Mouse (Mus musculus): Measurements from ENCODE around the gene Bpnt1.
A peak's percentile ranks its signal among the peaks of the same experiment; 100 is the strongest.
"Not testable (repeated sequence)": the region's sequence is repeated elsewhere in the genome, so short reads cannot be mapped to it uniquely, and the experiment has no call there.

The Bpnt1 gene

GRCm38 (mm10) chr1:185331983-185332430 is at the start of gene Bpnt1:
TSS of gene Bpnt1 (plus strand) at chr1:185332149.
- DNase-seq (ENCODE audit: low read depth, low spot score) = peak; percentile 68

- no peak for DNase-seq (ENCODE audit: low read depth, low spot score)
Measured at GRCm38 (mm10) chr1:185282846-185283245, 49.1 kb upstream of the Bpnt1 start.

DNA sequence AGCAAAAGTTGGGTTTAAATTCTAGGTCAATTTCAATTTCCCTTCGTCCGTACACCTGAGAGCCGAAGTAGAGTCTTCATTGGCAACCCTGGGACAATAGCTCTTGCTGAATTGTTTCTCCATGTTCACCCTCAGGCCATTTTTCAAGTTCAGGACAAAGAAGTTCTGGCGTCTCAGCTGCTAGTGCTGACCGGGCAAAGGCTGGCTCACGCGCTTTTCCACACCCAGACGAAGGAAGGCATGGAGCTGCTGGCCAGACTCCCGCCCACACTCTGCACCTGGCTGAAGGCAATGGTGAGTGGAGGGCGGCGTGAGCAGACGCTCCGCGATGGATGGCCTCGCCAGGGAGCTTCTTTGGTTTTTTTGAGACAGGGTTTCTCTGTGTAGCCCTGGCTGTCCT is 48.7 kb upstream of the Bpnt1 start:
- no peak for DNase-seq (ENCODE audit: low read depth, low spot score)

- DNase-seq (ENCODE audit: low read depth, low spot score) = no peak
Measured at GRCm38 (mm10) chr1:185284740-185285139, 47.2 kb upstream of the Bpnt1 start.

GRCm38 (mm10) chr1:185285171-185285570 is 46.8 kb upstream of the Bpnt1 start:
- DNase-seq (ENCODE audit: low read depth, low spot score) = no peak

- DNase-seq (ENCODE audit: low read depth, low spot score) = no peak
Measured at GRCm38 (mm10) chr1:185287066-185287465, 44.9 kb upstream of the Bpnt1 start.

DNA sequence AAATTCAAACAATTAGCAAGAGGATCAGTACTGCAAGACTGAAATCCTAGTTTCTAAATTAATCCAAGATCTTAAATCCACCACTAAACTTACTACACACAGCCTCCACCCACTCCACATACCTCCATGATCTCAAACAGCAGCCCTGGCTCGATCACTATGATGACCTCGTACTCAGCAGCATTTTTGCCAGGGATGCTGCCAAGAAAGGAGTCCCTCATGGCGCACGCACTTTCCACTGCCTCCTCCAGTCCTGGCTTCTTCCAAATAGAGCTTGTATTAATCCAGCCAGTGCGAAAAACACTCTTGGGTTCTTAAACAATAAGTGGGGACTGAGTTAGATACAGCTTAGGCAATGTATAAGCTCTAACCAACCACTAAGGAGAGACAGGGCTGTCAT is 42.7 kb upstream of the Bpnt1 start:
- DNase-seq (ENCODE audit: low read depth, low spot score) = no peak

GRCm38 (mm10) chr1:185291336-185291735 is 40.6 kb upstream of the Bpnt1 start:
- no peak for DNase-seq (ENCODE audit: low read depth, low spot score)

DNA sequence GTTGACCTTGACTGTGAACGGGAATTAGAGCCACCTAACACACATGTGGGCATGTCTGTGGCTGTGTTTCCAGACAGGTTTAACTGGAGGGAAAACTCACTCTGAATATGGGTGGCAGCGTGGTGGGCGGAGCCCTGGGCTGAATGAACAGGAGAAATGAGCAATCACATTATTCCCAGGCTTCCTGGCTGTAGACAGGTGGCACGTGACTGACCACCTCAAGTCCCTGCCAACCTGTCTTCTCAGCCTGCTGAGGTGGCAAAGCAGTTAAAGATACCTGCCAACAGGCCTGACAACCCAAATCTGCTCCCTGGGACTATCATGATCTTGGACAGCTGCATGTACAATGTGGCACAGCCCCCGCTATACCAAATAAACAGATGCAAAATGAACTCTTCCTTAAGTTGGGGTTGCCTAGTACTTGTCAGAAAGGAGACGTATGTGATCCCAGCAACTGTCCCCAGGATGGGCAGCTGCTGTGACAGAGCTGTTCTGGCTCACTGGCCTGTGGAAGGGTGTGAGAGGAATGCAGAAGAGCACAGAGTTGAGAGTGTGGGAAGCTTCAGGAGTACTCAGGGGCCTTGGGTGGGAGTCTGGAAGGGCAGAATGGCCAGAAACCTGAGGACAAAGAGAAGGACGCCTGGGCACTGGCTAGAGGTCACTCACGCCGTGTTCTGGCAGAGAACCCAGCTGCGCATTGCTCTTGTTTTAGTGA is 39.1 kb upstream of the Bpnt1 start:
- no peak for DNase-seq (ENCODE audit: low read depth, low spot score)

DNA sequence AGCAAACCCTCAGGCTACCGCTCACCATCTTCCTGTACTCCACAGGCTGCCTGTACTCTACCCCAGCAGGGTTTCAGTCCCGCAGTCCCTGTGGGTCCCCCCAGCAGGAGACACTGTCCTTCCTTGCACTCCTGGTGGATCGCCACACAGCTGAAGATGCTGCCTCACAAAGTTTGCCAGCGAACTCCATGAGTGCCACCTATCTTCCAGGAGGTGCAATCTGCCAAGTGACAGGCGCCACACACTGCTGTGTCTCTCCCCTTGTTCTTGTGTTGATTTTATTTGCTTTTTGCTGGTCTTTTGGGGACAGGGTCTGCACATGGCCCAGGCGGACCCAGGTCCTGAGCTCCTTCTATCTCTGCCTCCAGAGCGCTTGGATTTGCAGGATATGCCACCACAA is 35.1 kb upstream of the Bpnt1 start:
- DNase-seq (ENCODE audit: low read depth, low spot score) = no peak

DNA sequence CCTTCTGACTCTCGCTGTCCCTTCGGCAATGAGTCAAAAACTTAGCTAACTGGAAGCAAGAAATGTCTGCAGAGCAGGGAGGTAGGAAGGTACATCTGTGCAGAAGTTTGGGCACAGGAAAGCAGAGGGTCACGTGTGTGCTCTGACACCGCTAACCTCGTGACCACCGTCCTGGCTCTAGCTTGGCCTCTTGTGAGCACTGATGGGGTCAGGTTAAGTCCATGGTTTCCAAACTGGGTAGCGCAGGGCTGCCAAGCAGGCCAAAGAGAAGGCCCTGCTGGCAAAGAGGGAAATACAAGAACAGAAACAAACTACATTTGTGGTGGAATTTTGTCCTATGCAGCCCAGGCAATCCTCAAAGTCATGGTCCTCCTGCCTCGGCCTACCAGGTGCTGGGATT is 33.5 kb upstream of the Bpnt1 start:
- no peak for DNase-seq (ENCODE audit: low read depth, low spot score)

DNA sequence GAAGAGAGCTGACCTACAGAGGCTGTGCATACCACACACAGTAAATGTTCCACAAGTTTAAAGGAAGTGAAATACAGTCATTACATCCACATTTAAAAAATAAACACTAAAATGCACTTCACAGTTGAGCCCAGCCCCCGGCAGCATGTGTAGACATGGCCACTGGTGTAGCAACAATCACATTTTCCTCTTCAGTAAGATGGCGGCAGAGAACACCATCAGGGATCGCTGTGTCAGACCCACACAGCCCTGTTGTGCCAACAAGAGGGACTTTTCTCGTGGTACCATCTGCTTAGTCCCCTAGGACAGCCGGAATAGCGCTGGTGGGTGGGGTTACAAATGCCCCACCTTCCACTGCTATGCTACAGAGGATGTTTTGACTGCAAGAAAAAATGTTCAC is 29.1 kb upstream of the Bpnt1 start:
- no peak for DNase-seq (ENCODE audit: low read depth, low spot score)

DNA sequence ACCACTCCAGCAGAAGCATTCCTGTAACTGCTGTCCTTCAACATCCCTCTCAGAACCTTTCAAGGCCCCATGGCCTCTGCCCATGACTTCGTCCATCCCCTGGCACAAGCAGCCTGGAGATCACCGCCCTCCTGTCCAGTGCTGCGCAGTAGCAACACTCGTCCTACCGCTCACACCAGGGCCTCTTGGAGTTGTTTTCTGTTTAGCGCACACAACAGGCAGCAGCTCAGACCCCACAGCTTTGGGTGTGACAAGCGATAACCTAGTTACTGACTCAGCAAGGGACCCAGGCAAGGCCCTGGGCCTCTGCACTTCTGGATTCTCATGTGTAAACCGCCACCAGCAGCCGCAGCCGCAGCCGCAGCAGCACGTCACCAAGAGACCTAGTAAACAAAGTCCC is 25.1 kb upstream of the Bpnt1 start:
- DNase-seq (ENCODE audit: low read depth, low spot score) = no peak

GRCm38 (mm10) chr1:185307645-185308044 is 24.3 kb upstream of the Bpnt1 start:
- DNase-seq (ENCODE audit: low read depth, low spot score) = no peak

GRCm38 (mm10) chr1:185308334-185308733 is 23.6 kb upstream of the Bpnt1 start:
- DNase-seq (ENCODE audit: low read depth, low spot score) = no peak

GRCm38 (mm10) chr1:185308908-185309307 is 23.0 kb upstream of the Bpnt1 start:
- DNase-seq (ENCODE audit: low read depth, low spot score) = no peak

GRCm38 (mm10) chr1:185311949-185312348 is 20.0 kb upstream of the Bpnt1 start:
- DNase-seq (ENCODE audit: low read depth, low spot score) = no peak

- no peak for DNase-seq (ENCODE audit: low read depth, low spot score)
Measured at GRCm38 (mm10) chr1:185314546-185314945, 17.4 kb upstream of the Bpnt1 start.

DNA sequence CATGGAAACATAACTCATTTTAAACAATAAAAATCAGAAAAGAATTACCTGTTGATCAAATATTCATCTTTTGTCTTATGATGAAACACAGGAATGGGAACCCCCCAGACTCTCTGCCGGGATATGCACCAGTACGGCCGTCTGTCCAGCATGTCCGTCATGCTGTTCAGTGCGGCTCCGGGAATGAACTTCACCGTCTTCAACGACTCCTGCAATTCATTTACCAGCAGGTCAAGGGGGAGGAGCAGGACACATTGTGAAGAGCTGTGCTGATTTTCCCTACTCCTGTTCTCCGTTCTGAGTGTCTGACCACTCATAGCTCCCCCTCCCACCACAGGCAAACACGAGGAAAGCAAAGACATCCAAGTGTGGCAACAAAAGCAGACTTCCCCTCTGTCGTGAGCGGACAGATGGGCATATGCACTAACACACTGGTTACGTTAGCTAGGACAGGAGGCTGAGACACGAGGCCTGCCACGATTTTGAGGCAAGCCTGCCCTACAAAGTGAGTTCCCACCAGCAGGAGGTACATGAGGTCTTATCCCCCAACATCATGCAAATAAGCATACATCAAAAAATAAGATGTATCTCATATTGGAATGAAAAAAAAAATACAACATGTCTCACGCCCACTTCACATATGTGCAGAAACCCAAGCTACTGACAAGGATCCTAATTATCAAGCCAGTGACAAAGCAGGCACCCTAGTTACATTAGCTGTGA is 15.9 kb upstream of the Bpnt1 start:
- no peak for DNase-seq (ENCODE audit: low read depth, low spot score)

- DNase-seq (ENCODE audit: low read depth, low spot score) = not testable (repeated sequence)
Measured at GRCm38 (mm10) chr1:185327754-185328345, 4.1 kb upstream of the Bpnt1 start.

- DNase-seq (ENCODE audit: low read depth, low spot score) = peak; percentile 70
Measured at GRCm38 (mm10) chr1:185328721-185329610, 3.0 kb upstream of the Bpnt1 start, which contains the start of gene Iars2. TSS of gene Iars2 (minus strand) at chr1:185329396.

GRCm38 (mm10) chr1:185329851-185330250 is 2.1 kb upstream of the Bpnt1 start:
- DNase-seq (ENCODE audit: low read depth, low spot score) = no peak

Measured in retina, adult 2 months (tissue).